Mouse (Mus musculus) kidney, postnatal 0 days (tissue): ENCODE data around the gene Gls2. TPM values are rescaled to one million over a fixed set of nuclear protein-coding genes. Genes with fewer than 3 reads are reported as not detected.
"Not testable (repeated sequence)": the region's sequence is repeated elsewhere in the genome, so short reads cannot be mapped to it uniquely, and the experiment has no call there.

Source experiments
- ATAC-seq: fragments of 200-750 bp; cut with Nextera tagmentation; replicated peaks from 2 replicates; pipeline ENCODE4 v1.8.0; 2017; ENCODE audit warnings: low read depth, moderate number of reproducible peaks, moderate TSS enrichment, moderate library complexity; ENCODE audit not compliant: low FRiP score
- DNase-seq: peaks from one replicate; pipeline ENCODE4 v3.0.0-alpha.2; 2016; ENCODE audit warnings: low spot score
- H3K27ac ChIP-seq: fragments of 300-500 bp; sonication (generic); 2 replicates; pipeline ENCODE4 v1.5.1; 2014; ENCODE audit warnings: mild to moderate bottlenecking
- H3K27me3 ChIP-seq: fragments of 300-500 bp; sonication (generic); 2 replicates; pipeline ENCODE4 v1.6.1; 2014; ENCODE audit warnings: low read length, mixed read lengths; ENCODE audit not compliant: insufficient read depth
- H3K36me3 ChIP-seq: fragments of 300-500 bp; sonication (generic); 2 replicates; pipeline ENCODE4 v1.6.1; 2014; ENCODE audit warnings: low read length, mixed read lengths; ENCODE audit not compliant: insufficient read depth
- H3K4me1 ChIP-seq: fragments of 300-500 bp; sonication (generic); replicated peaks from 2 replicates; pipeline ENCODE4 v1.6.1; 2014; ENCODE audit warnings: antibody characterized with exemption, low read length, mixed read lengths; ENCODE audit not compliant: insufficient read depth
- H3K4me2 ChIP-seq: fragments of 300-500 bp; sonication (generic); 2 replicates; pipeline ENCODE4 v1.6.1; 2014; ENCODE audit warnings: mild to moderate bottlenecking, low read length, moderate library complexity, mixed read lengths
- H3K4me3 ChIP-seq: fragments of 300-500 bp; sonication (generic); replicated peaks from 2 replicates; pipeline ENCODE4 v1.5.1; 2014; ENCODE audit warnings: low read depth, low read length
- H3K9ac ChIP-seq: fragments of 300-500 bp; sonication (generic); 2 replicates; pipeline ENCODE4 v1.6.1; 2014; ENCODE audit warnings: low read depth, low read length
- H3K9me3 ChIP-seq: fragments of 300-500 bp; sonication (generic); replicated peaks from 2 replicates; pipeline ENCODE4 v1.6.1; 2016; ENCODE audit warnings: low read length, inconsistent platforms, mixed read lengths
- CTCF ChIP-seq: IDR thresholded peaks from 2 replicates; pipeline ENCODE4 v1.5.1; 2016; ENCODE audit warnings: antibody characterized with exemption, low read depth, mild to moderate bottlenecking, moderate library complexity
- WGBS: fragments of 180-500 bp; shearing (Covaris S2); extraction: QIAGEN DNeasy Blood & Tissue Kit; methylation state at CpG from one replicate; pipeline ENCODE4 v1.1.7; 2014; 5-methylcytosine and 5-hydroxymethylcytosine counted together
- polyA plus RNA-seq: library from polyadenylated mRNA; unstranded; fragments of >200 nt; fragmentation: Nextera tagmentation; extraction: Ambion mirVana; gene quantifications from 2 replicates; pipeline ENCODE4 v1.2.1, GENCODE M21; 2015

Gls2 gene
- polyA plus RNA-seq, 1 experiment from 2014 or later: 0.79 TPM

- Histone ChIP-seq H3K27ac (no peak overlapping the region), H3K4me1 (no peaks in the 10 kb centered on the region), H3K9ac (no peak overlapping the region), H3K27me3 (no peaks in the 10 kb centered on the region), H3K4me3 (no peak overlapping the region), H3K9me3 (no peaks in the 10 kb centered on the region), H3K36me3 (no peaks in the 10 kb centered on the region), H3K4me2 (no peak overlapping the region)
- TF ChIP-seq CTCF: no peak
- 72% methylated on average over 2 of the region's 2 CpGs for WGBS
- no peak for DNase-seq
- ATAC-seq: no peak
Measured at GRCm38 (mm10) chr10:128184296-128184695, 10.0 kb upstream of the Gls2 start.

DNA sequence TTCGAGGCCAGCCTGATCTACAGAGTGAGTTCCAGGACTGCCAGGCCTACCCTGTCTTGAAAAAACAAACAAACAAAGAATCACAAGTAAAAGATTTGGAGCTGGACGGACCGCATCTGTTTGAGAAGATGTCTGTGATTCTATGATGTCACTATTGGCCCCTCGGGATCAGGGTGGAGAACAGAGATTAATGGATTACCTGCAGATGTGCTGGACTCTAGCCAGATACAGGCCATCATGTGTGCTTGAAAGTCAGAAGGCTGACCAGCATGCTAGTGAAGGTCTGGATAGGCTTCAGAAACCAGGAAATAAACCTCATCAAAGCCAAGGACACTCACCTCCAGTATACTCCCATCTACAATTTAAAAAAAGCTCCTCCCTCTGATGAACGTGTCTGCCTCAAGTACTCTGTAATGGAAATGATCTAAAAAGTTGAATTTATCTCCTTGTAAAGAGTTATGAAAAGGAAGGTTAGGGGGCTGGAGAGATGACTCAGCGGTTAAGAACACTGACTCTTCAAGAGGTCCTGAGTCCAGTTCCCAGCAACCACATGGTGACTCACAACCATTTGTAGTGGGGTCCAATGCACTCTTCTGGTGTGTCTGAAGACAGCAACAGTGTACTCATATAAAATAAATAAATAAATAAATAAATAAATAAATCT is 8.8 kb upstream of the Gls2 start:
- Histone ChIP-seq H3K4me3 (no peak overlapping the region), H3K36me3 (no peaks in the 10 kb centered on the region), H3K27ac (no peak overlapping the region), H3K27me3 (no peaks in the 10 kb centered on the region), H3K9ac (no peak overlapping the region), H3K9me3 (no peaks in the 10 kb centered on the region), H3K4me1 (no peaks in the 10 kb centered on the region), H3K4me2 (no peak overlapping the region)
- DNase-seq (no peak), ATAC-seq (peak; percentile 33; the same call in 1 of the 2 replicates)
- TF ChIP-seq CTCF: no peak
- WGBS: 61% methylated on average over 6 of the region's 6 CpGs

GRCm38 (mm10) chr10:128185959-128186358 is 8.3 kb upstream of the Gls2 start:
- 51% methylated on average over 2 of the region's 2 CpGs for WGBS
- no peaks in the 10 kb centered on the region for H3K9me3 ChIP-seq
- no peaks in the 10 kb centered on the region for H3K27me3 ChIP-seq
- ATAC-seq (peak; percentile 71), DNase-seq (peak; percentile 93)
- H3K9ac ChIP-seq: no peak overlapping the region
- no peaks in the 10 kb centered on the region for H3K36me3 ChIP-seq
- TF ChIP-seq CTCF: peak; percentile 99
- no peak overlapping the region for H3K4me2 ChIP-seq
- no peak overlapping the region for H3K27ac ChIP-seq
- H3K4me1 ChIP-seq: no peaks in the 10 kb centered on the region
- no peak overlapping the region for H3K4me3 ChIP-seq

GRCm38 (mm10) chr10:128187181-128187605 is 7.1 kb upstream of the Gls2 start:
- H3K9ac ChIP-seq: no peak overlapping the region
- H3K4me1 ChIP-seq: no peaks in the 10 kb centered on the region
- DNase-seq: no peak
- no peaks in the 10 kb centered on the region for H3K27me3 ChIP-seq
- WGBS: 75% methylated on average over 5 of the region's 5 CpGs
- H3K9me3 ChIP-seq: no peaks in the 10 kb centered on the region
- H3K4me3 ChIP-seq: no peak overlapping the region
- H3K27ac ChIP-seq: no peak overlapping the region
- no peak for ATAC-seq
- H3K4me2 ChIP-seq: no peak overlapping the region
- no peak for TF ChIP-seq CTCF
- H3K36me3 ChIP-seq: no peaks in the 10 kb centered on the region

DNA sequence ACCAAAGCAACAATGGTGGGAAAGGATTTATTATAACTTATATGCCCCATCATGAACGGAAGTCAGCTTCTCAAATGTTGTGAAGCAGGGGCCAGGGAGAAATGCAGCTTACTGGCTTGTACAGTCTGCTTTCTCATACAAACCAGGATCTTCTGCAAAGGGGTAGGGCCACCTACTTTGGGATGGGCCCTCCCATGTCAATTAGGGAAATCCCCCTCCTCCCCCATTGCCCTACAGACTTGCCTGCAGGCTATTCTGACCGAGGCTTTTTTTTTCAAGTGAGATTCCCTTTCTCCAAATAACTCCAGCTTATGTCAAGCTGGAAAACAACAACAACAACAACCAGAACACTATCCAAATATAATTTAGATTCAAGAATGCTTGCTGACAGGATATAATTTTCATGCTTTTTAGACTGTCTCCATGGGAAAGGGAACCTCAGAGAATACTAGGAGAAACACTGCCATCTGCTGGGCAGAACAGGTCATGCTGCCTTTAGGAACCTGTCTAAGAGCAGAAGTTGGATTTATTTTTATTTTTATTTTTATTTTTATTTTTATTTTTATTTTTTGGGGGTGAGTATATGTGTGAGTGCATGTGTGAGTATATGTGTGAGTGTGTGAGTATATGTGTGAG is 5.9 kb upstream of the Gls2 start:
- no peak overlapping the region for H3K4me2 ChIP-seq
- WGBS: 35% methylated on average over 2 of the region's 2 CpGs
- no peaks in the 10 kb centered on the region for H3K27me3 ChIP-seq
- H3K9ac ChIP-seq: no peak overlapping the region
- H3K4me3 ChIP-seq: no peak overlapping the region
- no peaks in the 10 kb centered on the region for H3K9me3 ChIP-seq
- H3K4me1 ChIP-seq: no peaks in the 10 kb centered on the region
- no peak overlapping the region for H3K27ac ChIP-seq
- DNase-seq: peak; percentile 93
- TF ChIP-seq CTCF: peak; percentile 85
- no peaks in the 10 kb centered on the region for H3K36me3 ChIP-seq
- ATAC-seq: no peak

GRCm38 (mm10) chr10:128191472-128191871 is 2.8 kb upstream of the Gls2 start:
- Histone ChIP-seq H3K4me2 (no peak overlapping the region), H3K36me3 (no peaks in the 10 kb centered on the region), H3K4me1 (0 out of 2 replicates have a peak, but pooled peaks cover 3% of the 10 kb centered on the region), H3K9ac (no peak overlapping the region), H3K4me3 (no peak overlapping the region), H3K27me3 (no peaks in the 10 kb centered on the region), H3K9me3 (no peaks in the 10 kb centered on the region), H3K27ac (no peak overlapping the region)
- ATAC-seq: no peak
- DNase-seq: no peak
- TF ChIP-seq CTCF: no peak
- WGBS: 77% methylated on average over 2 of the region's 2 CpGs

DNA sequence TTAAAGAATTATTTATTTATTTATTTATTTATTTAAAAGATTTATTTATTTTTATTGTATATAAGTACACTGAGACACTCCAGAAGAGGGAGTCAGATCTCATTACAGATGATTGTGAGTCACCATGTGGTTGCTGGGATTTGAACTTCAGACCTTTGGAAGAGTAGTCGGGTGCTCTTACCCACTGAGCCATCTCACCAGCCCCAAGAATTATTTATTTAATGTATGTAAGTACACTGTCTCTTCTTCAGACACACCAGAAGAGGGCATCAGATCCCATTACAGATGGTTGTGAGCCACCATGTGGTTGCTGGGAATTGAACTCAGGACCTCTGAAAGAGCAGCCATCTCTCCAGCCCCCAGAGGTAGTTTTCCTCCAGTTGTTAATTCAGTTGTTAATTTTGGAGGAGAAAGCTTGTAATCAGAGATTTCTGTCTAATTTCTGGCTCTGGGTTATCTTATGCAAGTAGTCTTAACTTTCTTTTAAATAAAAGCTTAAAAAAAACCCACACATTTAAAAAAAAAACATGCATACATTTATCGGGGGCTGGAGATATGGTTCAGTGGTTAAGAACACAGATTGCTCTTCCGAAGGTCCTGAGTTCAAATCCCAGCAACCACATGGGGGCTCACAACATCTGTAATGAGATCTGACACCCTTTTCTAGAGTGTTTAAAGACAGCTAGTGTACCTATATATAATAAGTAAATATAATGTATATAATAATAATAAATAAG is 2.1 kb upstream of the Gls2 start:
- not testable (repeated sequence) for H3K36me3 ChIP-seq, H3K9ac ChIP-seq, DNase-seq, H3K4me2 ChIP-seq, H3K4me1 ChIP-seq, H3K27me3 ChIP-seq, H3K9me3 ChIP-seq, H3K27ac ChIP-seq, ATAC-seq, H3K4me3 ChIP-seq
- WGBS: 80% methylated on average over 3 of the region's 3 CpGs
